Mouse (Mus musculus) urinary bladder, adult 18-20 months (tissue): ENCODE measurements around the gene Prss44.

ENCODE experiments used
- DNase-seq, 2 experiments: peaks; one replicate each; pipeline ENCODE4 v3.0.0; 2022; ENCODE audit warnings: low spot score in 2 of 2, mixed read lengths in 2 of 2

Gene Prss44

DNA sequence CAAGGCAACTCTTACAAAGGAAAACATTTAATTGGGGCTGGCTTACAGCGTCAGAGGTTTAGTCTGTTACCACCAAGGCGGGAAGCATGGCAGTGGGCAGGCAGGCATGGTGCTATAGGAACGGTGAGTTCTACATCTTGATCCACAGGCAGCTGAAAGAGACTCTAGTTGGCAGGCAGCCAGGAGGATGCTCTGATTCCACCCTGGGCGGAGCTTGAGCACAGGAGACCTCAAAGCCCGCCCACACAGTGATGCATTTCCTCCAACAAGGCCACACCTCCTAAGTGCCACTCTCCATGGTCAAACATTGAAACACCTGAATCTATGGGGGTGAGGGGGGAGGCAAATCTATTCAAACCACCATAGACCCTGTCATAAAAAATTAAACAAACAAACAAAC is 19.2 kb downstream of the Prss44 start:
- no peak for DNase-seq

DNA sequence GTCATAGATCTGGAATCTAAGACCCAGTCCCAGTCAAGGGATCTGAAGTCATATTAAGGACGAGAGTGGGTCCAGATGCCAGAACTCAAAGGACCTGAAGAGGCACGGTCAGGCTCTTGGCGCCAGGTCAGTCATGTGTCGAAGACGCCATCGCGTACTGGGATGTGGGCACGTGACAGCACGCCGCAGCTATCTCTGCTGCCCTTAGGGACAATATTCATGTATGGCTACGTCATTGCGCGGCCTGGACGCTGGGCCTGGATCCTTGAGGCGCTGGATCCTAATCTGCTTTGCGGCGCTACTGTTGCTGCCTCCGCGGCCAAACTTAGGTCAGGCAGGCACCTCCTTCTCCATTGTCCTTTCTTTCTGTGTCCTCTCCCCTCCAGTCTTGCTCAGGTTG is 20.6 kb downstream of the Prss44 start, which contains the start of gene Prss45:
Gene Prss45 (plus strand): TSS at position 178 of the 400 bp plus-strand sequence.
- DNase-seq, result no peak

DNA sequence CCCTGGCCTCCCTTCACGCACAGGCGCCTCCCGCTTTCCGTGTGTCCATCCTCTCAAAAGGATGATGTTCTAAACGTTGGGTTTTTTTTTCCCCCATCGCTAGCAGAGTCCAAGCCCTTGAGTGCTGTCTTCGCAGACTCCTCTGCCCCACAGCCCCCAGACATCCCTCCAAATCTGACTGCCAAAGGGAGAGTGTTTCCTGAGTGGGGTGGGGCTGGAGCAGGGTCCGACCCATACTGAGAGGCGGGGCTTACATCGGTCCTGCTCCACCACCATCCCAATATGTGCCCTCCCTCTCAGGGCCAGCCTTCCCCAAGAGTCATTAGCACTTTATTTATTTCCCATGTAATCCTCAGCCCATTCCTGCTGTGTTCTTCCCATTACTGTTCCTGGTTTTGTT is 21.2 kb downstream of the Prss44 start:
- DNase-seq, result no peak

GRCm38 (mm10) chr9:110836112-110836511 is 22.3 kb downstream of the Prss44 start:
- no peak for DNase-seq

- no peak for DNase-seq
Observed at GRCm38 (mm10) chr9:110840905-110841304, 27.1 kb downstream of the Prss44 start.

- no peak for DNase-seq
Observed at GRCm38 (mm10) chr9:110841438-110841837, 27.6 kb downstream of the Prss44 start.

DNA sequence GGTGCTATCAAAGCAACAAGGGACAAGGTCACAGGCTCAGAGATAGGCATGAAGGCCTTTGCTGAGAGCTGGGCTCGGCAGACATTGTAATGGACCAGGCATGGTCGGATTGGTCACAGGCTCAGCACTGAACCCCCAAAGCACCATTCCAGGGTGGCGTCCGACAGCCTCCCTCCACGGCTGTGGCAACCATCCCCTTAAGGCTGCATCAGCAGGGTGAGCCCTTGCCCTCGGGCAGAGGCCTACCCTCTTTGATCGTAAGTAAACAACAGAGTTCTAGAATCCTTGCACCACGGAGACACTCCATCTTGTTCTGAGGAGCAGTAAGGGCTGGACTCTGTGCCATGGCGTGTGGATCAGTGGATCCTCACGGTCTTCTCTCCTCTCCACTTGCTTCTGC is 30.4 kb downstream of the Prss44 start, which contains the start of gene Prss46:
Gene Prss46 (plus strand): TSS at position 301 of the 400 bp plus-strand sequence.
- no peak for DNase-seq

GRCm38 (mm10) chr9:110849162-110849561 is 35.4 kb downstream of the Prss44 start:
- DNase-seq, result no peak

- DNase-seq, result no peak
Observed at GRCm38 (mm10) chr9:110855903-110856302, 42.1 kb downstream of the Prss44 start.

DNA sequence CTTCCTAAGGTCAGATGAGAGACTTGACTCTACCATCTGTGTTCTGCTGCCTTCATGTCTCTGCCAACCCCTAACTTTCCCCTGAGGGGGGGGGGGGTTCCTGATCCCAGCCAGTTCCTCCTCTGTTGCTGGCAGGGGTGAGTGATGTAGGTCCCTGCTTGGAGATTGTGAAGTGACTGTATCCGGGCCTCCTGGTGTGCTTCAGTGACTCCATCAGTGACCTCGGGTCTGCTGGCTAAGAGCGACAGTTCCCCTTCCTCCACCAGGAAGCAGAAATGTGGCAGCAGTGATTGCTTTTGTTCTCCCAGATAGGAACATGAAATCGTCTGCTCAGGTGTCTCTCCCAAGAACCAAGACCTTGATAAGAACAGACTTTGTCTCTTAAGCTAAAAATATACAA is 43.1 kb downstream of the Prss44 start:
- DNase-seq, result no peak

DNA sequence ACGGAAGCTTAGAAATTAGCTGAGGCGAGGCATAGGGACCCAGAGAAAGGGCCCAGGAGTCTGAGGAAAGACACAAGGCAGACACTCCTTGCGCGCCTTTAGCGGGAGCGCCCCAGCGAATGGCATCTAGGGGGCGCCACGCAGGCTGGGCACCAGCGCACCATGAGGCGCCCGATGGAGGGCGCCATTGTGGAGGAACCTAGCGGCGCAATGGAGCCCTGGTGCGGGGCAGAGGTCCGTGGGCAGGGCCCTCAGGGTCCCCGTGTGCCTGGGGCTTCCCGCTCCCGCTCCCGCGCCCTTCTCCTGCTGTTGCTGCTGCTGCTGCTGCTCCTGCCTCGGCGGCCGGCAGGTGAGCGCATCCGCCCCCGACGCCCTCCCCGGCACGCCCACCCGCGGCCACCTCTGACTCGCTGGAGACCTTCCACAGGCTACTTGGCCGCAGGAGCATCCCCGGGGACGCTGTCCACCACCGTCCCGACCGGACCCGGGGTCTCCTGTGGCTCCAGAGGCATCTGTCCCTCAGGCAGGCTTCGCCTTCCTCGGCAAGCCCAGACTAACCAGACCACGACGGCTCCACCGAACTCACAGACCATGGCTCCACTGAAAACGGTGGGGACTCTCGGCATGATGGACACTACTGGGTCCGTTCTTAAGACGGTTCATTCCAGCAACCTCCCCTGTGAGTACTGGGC is 44.1 kb downstream of the Prss44 start, which contains the start of gene Prss50:
Gene Prss50 (plus strand): TSS at position 187 of the 692 bp plus-strand sequence.
- no peak for DNase-seq

GRCm38 (mm10) chr9:110858523-110858922 is 44.7 kb downstream of the Prss44 start:
- DNase-seq, result no peak

DNA sequence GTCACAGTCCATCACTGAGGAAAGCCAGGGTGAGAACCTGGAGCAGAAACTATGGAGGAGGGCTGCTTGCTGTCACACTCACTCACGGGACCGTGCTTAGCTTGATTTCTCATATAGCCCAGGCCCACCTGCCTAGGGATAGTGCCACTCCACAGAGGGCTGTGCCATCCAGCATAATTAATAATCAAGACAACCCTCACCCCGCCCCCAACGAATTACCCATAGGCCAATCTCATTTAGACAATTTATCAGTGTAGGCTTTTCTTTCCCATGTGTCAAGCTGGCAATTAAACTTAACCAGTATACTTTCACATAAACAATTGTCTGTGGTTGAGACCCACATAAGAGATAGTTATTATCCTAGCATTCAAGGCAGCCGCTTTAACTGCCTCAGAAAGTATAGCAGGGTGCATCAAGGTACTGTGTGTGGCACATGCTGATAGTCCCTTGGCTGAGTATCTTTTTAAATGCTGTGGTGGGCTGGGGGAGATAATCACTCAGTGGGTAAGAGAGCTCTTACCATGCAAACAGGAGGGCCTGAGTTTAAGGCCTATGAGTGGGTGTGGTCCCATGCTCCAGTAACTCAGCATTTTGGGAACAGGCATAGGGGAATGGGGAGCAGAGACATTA is 45.3 kb downstream of the Prss44 start:
- DNase-seq, result no peak

DNA sequence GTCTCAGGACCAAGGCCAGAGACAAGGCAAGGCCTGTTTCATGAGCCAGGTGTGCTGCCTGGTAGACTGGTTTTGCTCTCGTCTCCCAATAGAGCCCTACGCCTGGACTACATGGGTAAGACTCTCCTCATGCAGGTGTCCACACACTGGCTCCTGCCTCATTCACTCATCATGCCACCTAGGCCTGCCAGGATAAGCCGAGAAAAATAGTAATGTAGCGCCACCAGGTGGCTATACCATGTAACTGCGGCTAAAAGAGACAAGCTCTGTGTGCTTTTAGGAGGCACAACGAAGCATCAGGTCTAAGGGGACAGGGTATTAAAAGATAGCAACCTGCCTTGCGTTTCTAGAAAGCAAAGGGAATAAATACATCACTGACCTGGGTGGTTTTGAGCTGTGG is 57.2 kb downstream of the Prss44 start:
- no peak for DNase-seq
